ENCODE assay signal across 14 mouse cellular contexts in the genomic region with DNA sequence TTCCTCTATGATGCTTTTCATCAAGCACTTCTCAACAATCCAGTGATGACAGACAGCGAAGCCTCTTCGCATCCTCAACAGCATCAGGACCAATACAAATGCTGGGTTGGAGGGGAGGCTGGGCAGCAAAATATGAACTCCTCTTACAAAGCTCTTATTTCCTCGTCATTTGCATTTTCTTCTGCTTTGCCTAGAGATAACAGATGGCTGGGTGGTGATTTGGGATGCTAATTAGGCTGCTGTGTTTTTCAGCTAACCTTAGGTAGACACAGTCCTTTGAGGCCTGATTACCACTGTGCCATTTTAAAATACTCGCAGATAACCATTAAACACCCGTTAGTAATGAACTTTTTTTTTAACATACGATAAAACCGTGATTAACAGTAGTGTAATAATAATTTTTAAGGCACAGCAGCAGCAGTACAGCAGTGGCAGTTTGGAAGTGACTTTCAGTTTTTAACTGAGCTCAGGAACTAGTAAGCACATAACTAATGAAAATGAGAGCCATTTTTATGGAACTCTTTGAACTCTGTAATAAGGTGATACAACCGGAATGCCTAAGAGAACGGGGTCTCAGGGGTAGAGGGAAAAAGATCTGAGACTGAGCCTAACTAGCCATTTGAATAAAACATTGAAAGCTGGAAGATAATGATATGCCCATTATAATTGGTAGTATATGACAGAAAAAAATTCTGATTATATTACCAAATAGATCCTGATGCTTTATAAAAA.
A peak's percentile ranks its signal among the peaks of the same experiment; 100 is the strongest.
DNase-seq lines count a peak whose midpoint lies in the region; ATAC-seq lines count a peak whose summit lies in the region.
"Had no signal": no experiment of that assay in that cellular context is flagged by ENCODE, and none has a peak within 500 bp of the region (broad histone marks: within the 10 kb centered on the region; RNA-seq: fewer than 3 reads in every experiment).

No protein-coding gene starts in this region.

- H3K27ac ChIP-seq in midbrain, embryonic 14.5 days (replicated peaks; ENCODE audit: low read depth, low read length): peak overlapping the region; percentile 61
- no peak overlapping the region for H3K27ac ChIP-seq in heart, embryonic 12.5 days (ENCODE audit: poor library complexity, severe bottlenecking)
- H3K27ac ChIP-seq: heart, embryonic 13.5 days had no signal

- H3K4me2 ChIP-seq in midbrain, embryonic 14.5 days (ENCODE audit: low read length): 0 out of 2 replicates have a peak overlapping the region, but pooled peaks have one; percentile 2
- no peak overlapping the region for H3K4me2 ChIP-seq in heart, embryonic 12.5 days
- H3K4me2 ChIP-seq: heart, embryonic 13.5 days had no signal

- intact Hi-C loops in gastrocnemius, postnatal 14 days (cut with DNase I; ENCODE audit: low total_unique reads): no loop called here

- H3K36me3 ChIP-seq in midbrain, embryonic 14.5 days (ENCODE audit: control insufficient read depth, insufficient read depth, low read length): no peaks in the 10 kb centered on the region
- no peaks in the 10 kb centered on the region for H3K36me3 ChIP-seq in heart, embryonic 12.5 days
- H3K36me3 ChIP-seq: heart, embryonic 13.5 days had no signal

- no peak overlapping the region for H3K9ac ChIP-seq in midbrain, embryonic 14.5 days (replicated peaks; ENCODE audit: low read length)
- no peak overlapping the region for H3K9ac ChIP-seq in heart, embryonic 12.5 days
- H3K9ac ChIP-seq: heart, embryonic 13.5 days had no signal

- no peaks in the 10 kb centered on the region for H3K9me3 ChIP-seq in midbrain, embryonic 14.5 days (ENCODE audit: control insufficient read depth, low read length)
- no peaks in the 10 kb centered on the region for H3K9me3 ChIP-seq in heart, embryonic 12.5 days (replicated peaks)
- H3K9me3 ChIP-seq: heart, embryonic 13.5 days had no signal

- peaks cover 4% of the 10 kb centered on the region; the same call in 1 of the 2 replicates for H3K4me1 ChIP-seq in midbrain, embryonic 14.5 days (ENCODE audit: control insufficient read depth, insufficient read depth, low read length)
- no peaks in the 10 kb centered on the region for H3K4me1 ChIP-seq in heart, embryonic 12.5 days (replicated peaks)
- H3K4me1 ChIP-seq: heart, embryonic 13.5 days had no signal

- peak; percentile 5 to 8 for DNase-seq in cerebellum, postnatal 14 days
- DNase-seq in cerebellum, adult 9-11 months: no peak
- peak; percentile 4 for DNase-seq in right cerebral cortex, postnatal 25 days
- no peak for DNase-seq in right cerebral cortex, postnatal 4 days
- DNase-seq in midbrain, embryonic 14.5 days: peak; percentile 75
- no peak for DNase-seq in ovary, postnatal 14 days (ENCODE audit: low spot score)
- no peak for DNase-seq in gastrocnemius, postnatal 14 days
- DNase-seq: adrenal gland, adult 2 months; gastrocnemius, postnatal 25 days; kidney, postnatal 10 days; lung, adult 18-20 months had no signal

- peak; percentile 86 for ATAC-seq in midbrain, embryonic 14.5 days (ENCODE audit: low FRiP score, low TSS enrichment)
- ATAC-seq in heart, embryonic 12.5 days (ENCODE audit: insufficient number of reproducible peaks, low FRiP score): no peak

- WGBS in midbrain, embryonic 14.5 days: 36% methylated on average over 9 of the region's 9 CpGs
- 74% methylated on average over 9 of the region's 9 CpGs for WGBS in heart, embryonic 12.5 days

- no peaks in the 10 kb centered on the region for H3K27me3 ChIP-seq in midbrain, embryonic 14.5 days (ENCODE audit: control insufficient read depth, insufficient read depth, low read length)
- no peaks in the 10 kb centered on the region for H3K27me3 ChIP-seq in heart, embryonic 12.5 days (replicated peaks)
- H3K27me3 ChIP-seq: heart, embryonic 13.5 days had no signal

- no peak overlapping the region for H3K4me3 ChIP-seq in midbrain, embryonic 14.5 days (replicated peaks; ENCODE audit: low read depth, low read length)
- H3K4me3 ChIP-seq in heart, embryonic 12.5 days: no peak overlapping the region
- H3K4me3 ChIP-seq: erythroblast, embryonic 14.5 days; heart, embryonic 13.5 days had no signal

Comparison
In these comparisons a context has a peak if more than half of its experiments do, and no peak if none do; other contexts are left out.
1. DNase-seq: peak in cerebellum, postnatal 14 days (2 of 2), right cerebral cortex, postnatal 25 days (single experiment) and midbrain, embryonic 14.5 days (single experiment); none in cerebellum, adult 9-11 months (single experiment), right cerebral cortex, postnatal 4 days (single experiment), ovary, postnatal 14 days (single experiment) and gastrocnemius, postnatal 14 days (single experiment).